Mouse (Mus musculus) megakaryocyte, embryonic 14.5 days (primary cell): Measurements from ENCODE around the gene Acot7.

Experiments used
- FLI1 ChIP-seq: IDR thresholded peaks from 2 replicates; pipeline ENCODE4 v1.6.1; 2012; ENCODE audit warnings: low read length, inconsistent platforms, mixed read lengths
- GATA1 ChIP-seq: IDR thresholded peaks from 3 replicates; pipeline ENCODE4 v1.6.1; 2012; ENCODE audit warnings: mixed read lengths, low read length, inconsistent platforms, borderline replicate concordance

DNA sequence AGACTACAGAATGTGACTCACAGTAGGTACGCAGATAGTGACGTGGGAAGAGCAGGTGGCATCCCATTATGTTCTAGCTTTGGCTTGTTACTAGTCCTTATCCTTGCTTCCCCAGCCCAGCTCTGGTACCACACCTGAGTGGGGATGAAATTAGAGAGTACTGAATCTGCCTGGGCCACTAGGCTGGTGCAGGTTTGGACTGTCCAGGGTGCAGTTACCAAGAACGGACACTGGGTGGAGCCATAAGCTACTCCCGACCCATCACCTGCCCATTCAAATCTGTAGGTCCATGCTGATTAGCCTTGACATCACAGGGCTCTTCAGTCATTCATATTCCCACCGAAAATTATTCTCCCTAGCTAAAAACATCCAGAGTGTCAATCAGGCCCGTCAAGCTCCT lies 37.5 kb upstream of the Acot7 start:
- TF ChIP-seq GATA1 (no peak), FLI1 (no peak)
